Mouse (Mus musculus) heart, postnatal 25 days (tissue): ENCODE results near the gene Prn. TPM values are rescaled to one million over a fixed set of nuclear protein-coding genes. Genes with fewer than 3 reads are reported as not detected.

Experiments used
- DNase-seq: peaks from one replicate; pipeline ENCODE4 v3.0.0; 2022; ENCODE audit warnings: low spot score
- intact Hi-C: fragments of 180-260 bp; cut with DNase I; formaldehyde crosslinking; loops from one replicate; pipeline ENCODE4 v1.15.1; 2025
- total RNA-seq, 2 experiments: library from RNA; stranded (reverse); gene quantifications; 2 replicates each; pipeline ENCODE4 v1.2.3; 2021

Gene Prn
- total RNA-seq, 2 experiments from 2014 or later: 1.9 to 2.5 TPM

- intact Hi-C loops: loop anchor here (1.0 to 10.0 kb wide), 3 partner anchors 130 to 502 kb away; no protein-coding TSS in a partner anchor
Measured at GRCm38 (mm10) chr2:131982546-131983196, 72.9 kb downstream of the Prn start.

GRCm38 (mm10) chr2:131987950-131988349 lies 78.2 kb downstream of the Prn start:
- DNase-seq: no peak
- intact Hi-C loops: loop anchor here (5.0 to 10.0 kb wide), 2 partner anchors 69 to 497 kb away; no protein-coding TSS in a partner anchor

More at GRCm38 (mm10) chr2:131982546-131983196, 72.9 kb downstream of the Prn start:
- no peak for DNase-seq

GRCm38 (mm10) chr2:131988550-131988949 lies 78.8 kb downstream of the Prn start:
- DNase-seq: no peak
- intact Hi-C loops: loop anchor here (5.0 to 10.0 kb wide), 2 partner anchors 69 to 496 kb away; no protein-coding TSS in a partner anchor

GRCm38 (mm10) chr2:131992487-131992886 lies 82.7 kb downstream of the Prn start:
- intact Hi-C loops: no loop called here
- no peak for DNase-seq

- DNase-seq: no peak
- intact Hi-C loops: no loop called here
Measured at GRCm38 (mm10) chr2:131993151-131993550, 83.4 kb downstream of the Prn start.

GRCm38 (mm10) chr2:131993563-131994088 lies 83.9 kb downstream of the Prn start:
- no peak for DNase-seq
- intact Hi-C loops: no loop called here

GRCm38 (mm10) chr2:131994971-131995370 lies 85.2 kb downstream of the Prn start:
- no peak for DNase-seq
- intact Hi-C loops: no loop called here

- no peak for DNase-seq
- intact Hi-C loops: no loop called here
Measured at GRCm38 (mm10) chr2:131995742-131996141, 86.0 kb downstream of the Prn start.

GRCm38 (mm10) chr2:131996369-131996768 lies 86.6 kb downstream of the Prn start:
- DNase-seq: no peak
- intact Hi-C loops: no loop called here

- DNase-seq: no peak
- intact Hi-C loops: no loop called here
Measured at GRCm38 (mm10) chr2:131997356-131997755, 87.6 kb downstream of the Prn start.

- no peak for DNase-seq
- intact Hi-C loops: no loop called here
Measured at GRCm38 (mm10) chr2:132001696-132002334, 92.1 kb downstream of the Prn start.

GRCm38 (mm10) chr2:132003916-132004315 lies 94.2 kb downstream of the Prn start:
- DNase-seq: no peak
- intact Hi-C loops: no loop called here

- intact Hi-C loops: no loop called here
- no peak for DNase-seq
Measured at GRCm38 (mm10) chr2:132004495-132005136, 94.9 kb downstream of the Prn start.

- no peak for DNase-seq
Measured at GRCm38 (mm10) chr2:132005445-132005844, 95.7 kb downstream of the Prn start.

More at GRCm38 (mm10) chr2:132005445-132005844, 95.7 kb downstream of the Prn start:
- intact Hi-C loops: no loop called here

Other genes starting within 250 kb of the Prn start
- gene Erv3, start 50.2 kb upstream of the Prn start, total RNA-seq: not detected
- 10 to 100 TPM; 89.2 to 90.0 TPM for gene Prnp, start within 50 bp of the Prn start, total RNA-seq
- 1 to 10 TPM; 1.4 to 2.0 TPM for gene Prnd, start 40.9 kb downstream of the Prn start, total RNA-seq
- 10 to 100 TPM in 1 of 2 experiments, 1 to 10 TPM in 1; 8.2 to 10.4 TPM for gene Rassf2, start 120.3 kb downstream of the Prn start, total RNA-seq
- gene Slc23a2, start 235.2 kb downstream of the Prn start, total RNA-seq: 10 to 100 TPM; 13.5 to 14.5 TPM